Mouse (Mus musculus) fat pad, adult 2 months (tissue): Measurements from ENCODE around the gene Ice1.

Experiments
- DNase-seq: peaks from one replicate; pipeline ENCODE4 v3.0.0-alpha.2; 2011; ENCODE audit warnings: low read depth, low spot score; ENCODE audit errors: extremely low read depth

The Ice1 gene

DNA sequence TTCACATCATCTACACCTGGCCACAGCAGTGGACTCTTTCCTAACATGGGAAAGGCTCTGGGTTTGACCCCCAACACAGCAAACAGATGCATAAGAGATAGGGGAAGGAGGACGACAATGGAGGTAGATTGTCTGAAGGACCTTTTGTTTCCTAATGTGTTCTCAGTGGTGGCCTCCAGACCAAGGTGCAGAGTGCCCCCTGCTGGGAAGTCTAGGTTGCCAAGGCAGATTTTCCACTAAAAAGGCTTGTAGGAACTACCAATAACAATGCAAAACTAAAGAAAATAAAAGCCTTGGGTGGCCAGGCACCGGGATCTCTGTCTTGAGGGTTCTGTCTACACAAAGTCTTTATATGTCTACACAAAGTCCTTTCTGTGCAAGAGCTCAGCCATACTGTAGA lies 54.9 kb downstream of the Ice1 start:
- no peak for DNase-seq

DNA sequence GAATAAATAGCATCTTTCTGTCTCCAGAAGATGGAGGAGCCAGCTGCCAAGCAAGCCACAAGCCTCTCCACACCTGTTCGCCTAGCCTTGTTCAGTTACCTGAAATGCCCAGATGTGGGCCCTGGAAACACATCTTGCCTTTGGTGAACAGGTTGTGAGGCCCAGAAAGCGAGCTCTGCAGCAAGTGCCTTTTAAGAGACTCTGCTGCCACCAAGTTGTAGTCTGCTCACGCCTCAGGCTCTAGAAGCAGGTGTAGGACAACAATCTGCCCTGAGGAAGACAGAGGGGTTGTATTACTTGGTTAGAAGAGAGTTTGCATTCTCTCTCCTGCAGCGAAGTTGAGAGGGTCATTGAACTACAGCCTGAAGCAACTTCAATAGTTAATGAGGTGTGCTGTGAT lies 55.9 kb downstream of the Ice1 start:
- DNase-seq, result no peak

DNA sequence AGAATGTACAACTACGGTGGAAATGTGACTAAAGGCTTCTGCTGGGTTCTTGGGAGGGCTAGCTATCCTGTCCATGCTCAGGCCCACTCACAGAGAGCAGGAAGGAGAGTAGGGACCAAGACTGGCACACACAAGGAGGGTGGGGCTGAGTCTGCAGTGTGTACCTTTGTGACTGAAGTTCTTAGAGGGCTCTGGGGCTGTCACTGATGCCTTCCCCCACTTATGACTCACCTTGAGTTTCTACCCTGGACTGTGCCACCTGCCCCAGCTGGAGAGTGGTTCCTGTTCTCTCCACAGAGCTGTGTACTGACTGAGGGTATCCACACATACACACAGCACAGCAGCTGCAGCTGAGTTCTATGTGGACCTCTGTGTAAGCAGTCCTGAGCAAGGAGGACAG lies 63.2 kb downstream of the Ice1 start:
- no peak for DNase-seq

DNA sequence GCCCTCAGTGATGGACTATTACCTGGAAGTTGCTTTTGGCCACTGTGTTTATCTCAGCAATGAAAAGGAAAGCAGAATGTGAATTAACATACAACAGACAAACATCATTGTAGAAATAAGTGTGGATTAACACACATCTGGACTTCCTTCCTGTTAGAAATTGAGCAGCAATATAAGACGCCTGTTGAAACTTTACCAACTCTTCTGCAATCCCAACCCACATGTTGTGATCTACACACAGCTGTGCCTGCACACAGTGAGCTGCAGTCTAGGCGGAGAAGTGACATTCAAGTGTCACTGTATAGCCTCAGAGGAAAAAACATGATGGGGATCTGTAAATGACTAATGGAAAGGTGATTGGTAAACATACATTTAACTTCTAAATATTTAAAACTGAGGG lies 69.5 kb downstream of the Ice1 start:
- no peak for DNase-seq

DNA sequence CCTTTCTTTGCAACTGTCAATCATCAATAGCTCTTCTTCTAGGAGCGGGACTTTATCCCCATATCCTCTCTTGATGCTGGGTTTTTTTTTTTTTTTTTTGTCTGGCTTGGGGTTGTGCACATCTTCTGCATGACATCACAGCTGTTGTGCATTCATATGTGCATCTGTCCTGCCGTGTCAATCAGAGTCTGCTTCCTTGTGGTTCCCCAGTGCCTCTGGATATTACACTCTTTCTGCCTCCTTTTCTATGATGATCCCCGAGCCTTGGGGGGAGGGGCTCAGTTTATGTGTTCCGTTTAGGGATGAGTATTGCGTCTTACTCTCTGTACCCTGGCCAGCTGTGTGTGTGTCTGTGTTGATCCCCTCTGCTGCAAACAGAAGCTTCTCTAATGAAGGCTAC lies 84.0 kb downstream of the Ice1 start:
- DNase-seq, result no peak

DNA sequence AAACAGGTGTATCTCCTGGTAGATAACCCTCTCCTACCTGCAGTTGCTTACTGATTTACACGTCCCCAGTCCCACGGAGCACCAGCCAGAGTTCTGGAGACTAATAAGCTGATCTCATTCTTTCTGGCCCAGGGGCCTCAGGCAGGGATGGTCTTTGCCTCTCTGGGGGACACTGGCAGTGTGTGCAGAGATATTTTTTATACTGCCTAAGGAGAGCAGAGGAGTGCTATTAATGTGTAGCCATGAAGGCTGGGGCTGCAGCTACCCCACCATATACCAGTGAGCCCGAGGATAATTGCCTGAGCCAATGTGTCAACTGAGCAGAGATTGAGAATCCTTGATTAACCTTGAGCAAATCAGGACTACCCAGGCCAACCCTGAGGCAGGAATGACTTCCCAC lies 90.0 kb downstream of the Ice1 start:
- DNase-seq, result no peak

DNA sequence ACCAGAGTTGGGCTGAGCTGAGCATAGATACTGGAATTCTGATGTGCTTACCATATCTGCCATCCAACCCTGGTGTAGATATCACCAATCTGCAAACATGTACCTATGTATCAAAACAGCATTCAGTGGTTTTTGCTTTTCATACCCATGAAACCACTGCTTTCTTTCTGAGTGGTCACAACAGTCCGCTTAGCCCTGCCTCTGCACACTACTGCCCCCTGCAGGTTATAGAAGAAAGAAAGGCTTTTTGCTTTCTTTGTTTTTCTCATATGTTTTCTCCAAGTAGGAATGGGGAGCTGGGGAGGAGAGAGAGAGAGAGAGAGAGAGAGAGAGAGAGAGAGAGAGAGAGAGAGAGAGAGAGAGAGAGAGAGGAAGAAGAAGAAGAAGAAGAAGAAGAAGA lies 92.2 kb downstream of the Ice1 start:
- DNase-seq, result no peak

DNA sequence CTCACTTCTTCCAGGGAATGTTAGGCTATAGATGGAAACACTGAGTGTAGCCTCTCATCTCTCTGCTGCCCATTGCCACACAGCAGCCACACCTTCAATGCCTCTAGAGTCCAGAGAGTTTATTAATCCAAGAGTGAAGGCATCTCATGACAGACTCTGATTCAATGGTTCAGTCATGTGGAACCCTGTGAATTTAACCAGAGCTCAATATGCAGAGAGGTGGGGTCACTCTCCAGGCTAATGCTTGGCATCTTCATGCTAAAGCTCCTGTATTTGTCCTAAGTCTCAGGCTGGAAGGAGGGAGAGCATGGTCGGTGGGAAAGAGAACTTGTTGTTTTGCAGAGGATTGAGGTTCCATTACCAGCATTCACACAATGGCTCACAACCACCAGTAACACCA lies 97.6 kb downstream of the Ice1 start:
- no peak for DNase-seq

DNA sequence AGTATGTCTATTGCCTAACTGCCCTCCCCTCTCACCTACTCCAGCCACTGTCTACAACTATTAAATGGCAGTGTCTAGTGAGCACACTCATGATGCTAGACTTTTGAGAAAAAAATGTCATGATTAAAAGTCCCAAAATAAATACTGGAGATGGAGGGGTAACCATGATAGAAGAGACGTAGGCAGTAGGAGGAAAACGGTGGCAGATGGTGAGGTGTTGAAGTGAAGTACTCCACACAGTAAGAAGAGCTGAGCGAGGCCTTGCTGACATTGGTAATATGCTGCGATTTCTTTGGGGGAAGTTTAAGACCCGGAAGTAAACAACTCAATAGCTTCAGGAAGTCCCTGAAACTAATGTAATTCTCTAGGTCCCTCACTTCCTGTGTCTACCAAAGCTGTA lies 104.0 kb downstream of the Ice1 start:
- DNase-seq, result no peak

DNA sequence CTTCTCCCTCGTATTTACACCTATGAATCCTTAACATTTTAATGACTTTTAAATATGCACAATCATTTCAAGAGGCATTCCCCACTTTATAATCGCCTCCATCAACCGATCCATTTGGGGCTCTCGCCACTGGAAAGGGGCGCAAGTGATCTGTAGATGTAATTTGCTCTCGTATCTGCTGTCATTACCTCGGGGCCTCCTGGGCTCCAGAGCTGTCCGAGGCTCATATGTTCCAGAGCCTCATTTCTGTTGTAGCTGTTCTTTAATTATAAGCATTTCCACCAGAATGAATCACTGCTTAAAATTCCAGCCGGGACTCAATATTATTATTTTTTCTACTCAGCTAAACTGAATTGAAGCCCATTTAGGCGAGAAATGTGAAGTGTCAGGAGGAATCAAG lies 104.7 kb downstream of the Ice1 start:
- DNase-seq, result no peak

DNA sequence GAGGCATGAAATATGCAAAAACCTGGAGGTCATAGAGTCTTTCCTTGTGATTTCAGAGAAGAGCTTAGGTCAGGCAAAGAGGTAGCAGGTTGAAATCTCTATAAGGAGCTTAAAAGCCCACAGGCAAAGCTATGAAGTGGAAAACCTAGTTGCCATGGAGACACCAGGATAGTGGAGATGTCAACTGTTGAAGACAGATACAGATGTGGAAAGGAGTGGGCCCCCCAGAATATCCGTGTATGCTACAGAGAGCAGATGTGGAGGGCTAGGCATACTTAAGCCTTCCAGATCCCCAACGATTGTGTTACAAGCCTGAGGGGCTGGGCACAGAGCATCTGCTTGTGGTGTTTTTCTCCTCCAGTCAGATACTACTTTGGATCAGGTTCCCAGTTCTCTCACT lies 119.8 kb downstream of the Ice1 start:
- DNase-seq, result no peak

DNA sequence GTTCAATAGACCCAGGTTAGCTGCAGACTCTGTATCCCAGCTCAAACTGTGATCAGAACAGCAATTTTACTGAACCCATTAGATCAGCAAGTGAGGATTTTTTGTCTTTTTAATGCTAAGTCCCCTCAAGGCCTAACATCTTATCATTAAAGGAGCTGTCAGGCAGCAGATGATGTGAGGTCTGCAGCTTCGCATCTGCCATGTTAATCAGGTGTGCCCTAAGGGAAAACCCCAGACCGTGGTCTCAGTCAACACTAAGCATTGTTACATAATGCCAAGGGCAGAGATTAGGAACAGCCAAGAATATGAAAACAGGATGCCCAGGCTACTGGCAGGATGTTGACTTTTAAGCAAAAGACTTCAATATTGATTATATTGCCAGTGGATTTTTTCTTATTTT lies 122.4 kb downstream of the Ice1 start:
- no peak for DNase-seq

DNA sequence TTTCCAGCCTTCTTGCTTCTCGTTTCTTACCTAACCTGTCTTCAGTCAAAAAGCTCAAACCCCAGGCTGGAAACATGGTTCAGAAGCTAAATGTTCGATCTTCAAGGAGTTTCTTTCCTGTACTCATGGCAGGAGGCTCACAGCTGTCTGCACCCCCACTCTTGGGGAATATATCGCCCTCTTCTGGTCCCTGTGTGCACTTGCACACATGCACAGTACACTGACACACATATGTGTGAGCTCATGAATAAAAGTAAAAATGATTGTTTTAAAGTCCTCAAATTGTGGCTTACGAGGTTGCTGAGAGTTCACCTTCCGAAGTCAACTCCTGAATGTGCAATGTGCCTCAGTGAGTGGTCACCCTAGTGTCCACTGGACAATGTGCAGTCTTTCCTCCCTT lies 127.2 kb downstream of the Ice1 start:
- no peak for DNase-seq

DNA sequence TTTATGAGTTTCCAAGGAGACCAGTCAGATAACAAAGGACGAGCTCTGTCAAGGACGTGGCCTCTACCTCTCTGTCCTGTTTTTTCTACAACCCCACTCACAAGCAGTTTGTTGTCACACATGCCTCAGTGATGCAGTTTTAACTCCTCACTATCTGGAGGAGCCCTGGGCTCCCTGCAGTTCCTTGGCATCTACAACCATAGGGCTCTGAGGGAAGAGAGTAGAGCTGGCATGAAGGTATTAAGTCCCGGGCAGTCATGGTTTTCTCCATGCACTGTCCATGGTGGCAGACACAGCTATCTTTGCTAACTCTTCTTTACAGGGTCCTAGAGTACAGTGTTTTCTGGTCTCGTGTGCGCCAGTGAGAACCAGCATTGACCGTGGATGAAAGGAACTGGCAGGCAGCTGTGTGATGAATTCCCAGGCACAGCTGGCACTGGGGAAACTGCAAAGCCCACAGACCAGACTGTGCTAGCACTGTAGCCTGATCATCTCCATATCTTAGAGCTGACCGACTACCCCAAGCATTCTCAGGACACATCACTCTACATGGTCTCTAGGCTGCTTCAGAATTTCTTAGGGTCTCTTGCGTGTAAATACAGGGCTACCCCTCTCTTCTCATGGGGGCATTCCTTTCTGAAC lies 127.9 kb downstream of the Ice1 start:
- DNase-seq, result no peak

DNA sequence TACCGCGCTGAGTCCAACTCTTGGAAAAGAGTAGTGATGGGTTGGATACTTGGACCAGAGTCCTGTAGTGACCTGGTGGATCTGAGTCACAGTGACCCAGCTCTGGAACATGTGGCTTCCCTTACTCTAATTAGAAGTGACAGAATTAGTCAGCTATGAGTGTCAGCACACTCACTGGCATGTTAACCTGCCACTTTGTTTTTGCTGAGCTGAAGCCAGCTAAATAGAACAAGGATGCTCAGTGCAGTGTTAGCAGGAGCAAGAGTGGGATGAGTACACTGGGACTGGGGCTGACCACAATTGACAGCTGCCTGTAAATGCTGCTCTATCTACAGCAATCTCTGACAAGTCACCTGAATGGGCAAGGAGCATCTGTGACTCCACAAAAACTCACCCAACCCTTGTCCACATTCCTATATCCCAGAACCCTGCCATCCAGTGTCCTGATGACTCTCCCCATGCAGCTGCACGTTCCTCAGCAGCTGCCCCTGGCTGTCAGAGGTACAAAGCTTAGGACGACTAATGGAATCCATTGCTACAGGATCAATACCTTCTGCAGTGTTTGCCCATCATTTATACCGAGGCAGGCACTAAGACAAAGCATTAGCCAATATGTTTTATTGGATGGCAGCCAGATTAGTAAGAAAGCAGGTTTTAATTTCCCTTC lies 128.6 kb downstream of the Ice1 start:
- no peak for DNase-seq
